Mouse (Mus musculus): ENCODE results near the gene Tescl. TPM values are rescaled to one million over a fixed set of nuclear protein-coding genes. Genes with fewer than 3 reads are reported as not detected.
A peak's percentile ranks its signal among the peaks of the same experiment; 100 is the strongest.

Tescl gene
- polyA plus RNA-seq (2014; fragmentation: Nextera tagmentation; extraction: Ambion mirVana), result 0.20 TPM in 1 of 2 replicates, not detected in the other

GRCm38 (mm10) chr7:24333304-24333986 is at the start of gene Tescl:
TSS of gene Tescl (minus strand) at chr7:24333936.
- H3K4me2 ChIP-seq (ENCODE audit: low read length), result no peak within 1 kb of the TSS
- no peak for ATAC-seq
- H3K27me3 ChIP-seq (replicated peaks; ENCODE audit: control insufficient read depth, insufficient read depth, low read length), result no peaks in the 10 kb centered on the region
- H3K36me3 ChIP-seq (ENCODE audit: control insufficient read depth, insufficient read depth, low read length), result no peaks in the 10 kb centered on the region
- 58% methylated on average over 49 of the region's 49 CpGs for WGBS
- no peak within 1 kb of the TSS for H3K27ac ChIP-seq (ENCODE audit: low read depth, low read length)
- H3K9me3 ChIP-seq (replicated peaks; ENCODE audit: control insufficient read depth, low read length), result no peaks in the 10 kb centered on the region
- DNase-seq (ENCODE audit: low spot score), result no peak
- H3K4me1 ChIP-seq (ENCODE audit: control insufficient read depth, insufficient read depth, low read length), result 0 out of 2 replicates have a peak, but pooled peaks cover 3% of the 10 kb centered on the region
- no peak within 1 kb of the TSS for H3K9ac ChIP-seq (ENCODE audit: low read length)
- no peak within 1 kb of the TSS for H3K4me3 ChIP-seq (ENCODE audit: low read depth, low read length)

- ATAC-seq, result no peak
- Histone ChIP-seq H3K27ac (ENCODE audit: low read depth, low read length) (no peak overlapping the region), H3K4me3 (ENCODE audit: low read depth, low read length) (no peak overlapping the region), H3K36me3 (ENCODE audit: control insufficient read depth, insufficient read depth, low read length) (no peaks in the 10 kb centered on the region), H3K9me3 (replicated peaks; ENCODE audit: control insufficient read depth, low read length) (no peaks in the 10 kb centered on the region), H3K4me2 (ENCODE audit: low read length) (no peak overlapping the region), H3K27me3 (replicated peaks; ENCODE audit: control insufficient read depth, insufficient read depth, low read length) (no peaks in the 10 kb centered on the region), H3K9ac (ENCODE audit: low read length) (no peak overlapping the region), H3K4me1 (ENCODE audit: control insufficient read depth, insufficient read depth, low read length) (no peaks in the 10 kb centered on the region)
- WGBS, result 79% methylated on average over 16 of the region's 16 CpGs
- DNase-seq (ENCODE audit: low spot score), result no peak
Observed at GRCm38 (mm10) chr7:24382730-24383372, 49.1 kb upstream of the Tescl start.

- no peak overlapping the region for H3K9ac ChIP-seq (ENCODE audit: low read length)
- DNase-seq (ENCODE audit: low spot score) (no peak), ATAC-seq (no peak)
- 79% methylated on average over 2 of the region's 2 CpGs for WGBS
- no peaks in the 10 kb centered on the region for H3K36me3 ChIP-seq (ENCODE audit: control insufficient read depth, insufficient read depth, low read length)
- H3K4me3 ChIP-seq (ENCODE audit: low read depth, low read length), result no peak overlapping the region
- H3K27ac ChIP-seq (ENCODE audit: low read depth, low read length), result no peak overlapping the region
- H3K4me2 ChIP-seq (ENCODE audit: low read length), result no peak overlapping the region
- 0 out of 2 replicates have a peak, but pooled peaks cover 3% of the 10 kb centered on the region for H3K4me1 ChIP-seq (ENCODE audit: control insufficient read depth, insufficient read depth, low read length)
- H3K27me3 ChIP-seq (replicated peaks; ENCODE audit: control insufficient read depth, insufficient read depth, low read length), result no peaks in the 10 kb centered on the region; the same call in 1 of the 2 replicates
- H3K9me3 ChIP-seq (replicated peaks; ENCODE audit: control insufficient read depth, low read length), result no peaks in the 10 kb centered on the region
Observed at GRCm38 (mm10) chr7:24380370-24380769, 46.6 kb upstream of the Tescl start.

- Histone ChIP-seq H3K4me3 (ENCODE audit: low read depth, low read length) (no peak overlapping the region), H3K9ac (ENCODE audit: low read length) (no peak overlapping the region), H3K27ac (ENCODE audit: low read depth, low read length) (no peak overlapping the region), H3K36me3 (ENCODE audit: control insufficient read depth, insufficient read depth, low read length) (no peaks in the 10 kb centered on the region), H3K4me1 (ENCODE audit: control insufficient read depth, insufficient read depth, low read length) (0 out of 2 replicates have a peak, but pooled peaks cover 3% of the 10 kb centered on the region), H3K27me3 (replicated peaks; ENCODE audit: control insufficient read depth, insufficient read depth, low read length) (no peaks in the 10 kb centered on the region; the same call in 1 of the 2 replicates), H3K9me3 (replicated peaks; ENCODE audit: control insufficient read depth, low read length) (no peaks in the 10 kb centered on the region), H3K4me2 (ENCODE audit: low read length) (no peak overlapping the region)
- WGBS, result 78% methylated on average over 7 of the region's 7 CpGs
- ATAC-seq (no peak), DNase-seq (ENCODE audit: low spot score) (no peak)
Observed at GRCm38 (mm10) chr7:24379934-24380333, 46.2 kb upstream of the Tescl start.

GRCm38 (mm10) chr7:24378049-24378701 is 44.4 kb upstream of the Tescl start:
- H3K36me3 ChIP-seq (ENCODE audit: control insufficient read depth, insufficient read depth, low read length), result no peaks in the 10 kb centered on the region
- WGBS, result 76% methylated on average over 10 of the region's 10 CpGs
- H3K4me2 ChIP-seq (ENCODE audit: low read length), result no peak overlapping the region
- no peak overlapping the region for H3K4me3 ChIP-seq (ENCODE audit: low read depth, low read length)
- no peak overlapping the region for H3K9ac ChIP-seq (ENCODE audit: low read length)
- H3K27ac ChIP-seq (ENCODE audit: low read depth, low read length), result no peak overlapping the region
- H3K9me3 ChIP-seq (replicated peaks; ENCODE audit: control insufficient read depth, low read length), result no peaks in the 10 kb centered on the region
- no peak for ATAC-seq
- no peaks in the 10 kb centered on the region; the same call in 1 of the 2 replicates for H3K27me3 ChIP-seq (replicated peaks; ENCODE audit: control insufficient read depth, insufficient read depth, low read length)
- peaks cover 9% of the 10 kb centered on the region; the same call in 1 of the 2 replicates for H3K4me1 ChIP-seq (ENCODE audit: control insufficient read depth, insufficient read depth, low read length)
- DNase-seq (ENCODE audit: low spot score), result peak; percentile 23

- Histone ChIP-seq H3K4me2 (ENCODE audit: low read length) (peak overlapping the region; percentile 41), H3K27me3 (replicated peaks; ENCODE audit: control insufficient read depth, insufficient read depth, low read length) (no peaks in the 10 kb centered on the region; the same call in 1 of the 2 replicates), H3K4me3 (ENCODE audit: low read depth, low read length) (peak overlapping the region; percentile 11; the same call in 1 of the 2 replicates), H3K4me1 (ENCODE audit: control insufficient read depth, insufficient read depth, low read length) (peaks cover 9% of the 10 kb centered on the region; the same call in 1 of the 2 replicates), H3K36me3 (ENCODE audit: control insufficient read depth, insufficient read depth, low read length) (no peaks in the 10 kb centered on the region), H3K9ac (ENCODE audit: low read length) (peak overlapping the region; percentile 40), H3K27ac (ENCODE audit: low read depth, low read length) (no peak overlapping the region), H3K9me3 (replicated peaks; ENCODE audit: control insufficient read depth, low read length) (no peaks in the 10 kb centered on the region)
- ATAC-seq (no peak), DNase-seq (ENCODE audit: low spot score) (peak; percentile 8)
- WGBS, result 7% methylated on average over 49 of the region's 49 CpGs
Observed at GRCm38 (mm10) chr7:24377091-24377865, 43.5 kb upstream of the Tescl start.

- 90% methylated on average over 8 of the region's 8 CpGs for WGBS
- DNase-seq (ENCODE audit: low spot score), result no peak
Observed at GRCm38 (mm10) chr7:24376456-24376855, 42.7 kb upstream of the Tescl start.

More at GRCm38 (mm10) chr7:24376456-24376855, 42.7 kb upstream of the Tescl start:
- H3K4me2 ChIP-seq (ENCODE audit: low read length), result no peak overlapping the region
- no peak for ATAC-seq
- no peak overlapping the region for H3K9ac ChIP-seq (ENCODE audit: low read length)
- H3K9me3 ChIP-seq (replicated peaks; ENCODE audit: control insufficient read depth, low read length), result no peaks in the 10 kb centered on the region
- no peak overlapping the region for H3K4me3 ChIP-seq (ENCODE audit: low read depth, low read length)
- H3K27me3 ChIP-seq (replicated peaks; ENCODE audit: control insufficient read depth, insufficient read depth, low read length), result no peaks in the 10 kb centered on the region; the same call in 1 of the 2 replicates
- H3K36me3 ChIP-seq (ENCODE audit: control insufficient read depth, insufficient read depth, low read length), result no peaks in the 10 kb centered on the region
- H3K4me1 ChIP-seq (ENCODE audit: control insufficient read depth, insufficient read depth, low read length), result peaks cover 9% of the 10 kb centered on the region; the same call in 1 of the 2 replicates
- no peak overlapping the region for H3K27ac ChIP-seq (ENCODE audit: low read depth, low read length)

Data from forebrain, embryonic 14.5 days (tissue).